Mouse (Mus musculus): ENCODE measurements around the gene Rin3.

DNA sequence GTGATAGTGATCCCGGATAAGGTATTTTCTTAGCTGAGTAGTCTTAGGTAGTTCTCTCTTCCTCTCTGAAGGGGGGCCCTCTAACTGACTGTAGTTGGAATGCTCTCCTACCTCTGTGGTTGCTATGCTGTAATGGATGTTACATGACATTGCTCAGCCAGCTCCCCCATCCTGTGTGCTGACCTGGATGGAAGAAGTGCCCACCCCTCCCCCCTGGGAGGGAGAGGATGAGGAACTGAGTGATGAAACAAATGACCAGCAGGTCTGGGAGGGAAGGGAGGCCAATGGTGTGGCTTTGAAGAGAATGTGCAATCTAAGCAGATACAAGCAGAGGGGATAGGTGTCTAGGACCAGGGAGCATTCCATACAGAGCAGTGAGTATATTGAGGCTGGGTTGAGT lies 73.9 kb downstream of the Rin3 start:
- TF ChIP-seq EP300 (IDR thresholded peaks at IDR 0.05; ENCODE audit: low read depth) (no peak), CTCF (IDR thresholded peaks at IDR 0.05; ENCODE audit: low read depth) (no peak)
